Mouse (Mus musculus): ENCODE measurements around the gene Tmem59l. TPM values are rescaled to one million over a fixed set of nuclear protein-coding genes. Genes with fewer than 3 reads are reported as not detected.

Tmem59l gene
- polyA plus RNA-seq, 1 experiment = 4.2 TPM

GRCm38 (mm10) chr8:70510228-70510915 lies 23.2 kb upstream of the Tmem59l start, which contains the start of gene Uba52:
Gene Uba52 (minus strand): TSS chr8:70510801.
- Histone ChIP-seq H3K27ac (ENCODE audit: insufficient read depth, low read length) (peak within 1 kb of the TSS; percentile 77), H3K4me3 (ENCODE audit: low read depth, low read length) (peak within 1 kb of the TSS; percentile 96), H3K4me1 (ENCODE audit: control insufficient read depth, insufficient read depth, low read length) (no peaks in the 10 kb centered on the region), H3K27me3 (ENCODE audit: control insufficient read depth, insufficient read depth, low read length, poor library complexity, severe bottlenecking) (no peaks in the 10 kb centered on the region), H3K9ac (ENCODE audit: low read depth, poor library complexity, severe bottlenecking) (peak within 1 kb of the TSS; percentile 97), H3K9me3 (replicated peaks; ENCODE audit: control insufficient read depth, insufficient read depth, low read length, poor library complexity, severe bottlenecking) (no peaks in the 10 kb centered on the region), H3K36me3 (ENCODE audit: control insufficient read depth, insufficient read depth, low read length, poor library complexity, severe bottlenecking) (peaks cover 48% of the 10 kb centered on the region)
- TF ChIP-seq POLR2A (IDR thresholded peaks at IDR 0.05; ENCODE audit: insufficient read depth, low read length) (peak; percentile 83), CTCF (IDR thresholded peaks at IDR 0.05; ENCODE audit: low read depth, low read length) (no peak)

GRCm38 (mm10) chr8:70509281-70509952 lies 22.3 kb upstream of the Tmem59l start:
- Histone ChIP-seq H3K27ac (ENCODE audit: insufficient read depth, low read length) (peak overlapping the region; percentile 45), H3K9me3 (replicated peaks; ENCODE audit: control insufficient read depth, insufficient read depth, low read length, poor library complexity, severe bottlenecking) (no peaks in the 10 kb centered on the region), H3K9ac (ENCODE audit: low read depth, poor library complexity, severe bottlenecking) (peak overlapping the region; percentile 97), H3K4me3 (ENCODE audit: low read depth, low read length) (peak overlapping the region; percentile 96), H3K36me3 (ENCODE audit: control insufficient read depth, insufficient read depth, low read length, poor library complexity, severe bottlenecking) (peaks cover 48% of the 10 kb centered on the region), H3K4me1 (ENCODE audit: control insufficient read depth, insufficient read depth, low read length) (no peaks in the 10 kb centered on the region), H3K27me3 (ENCODE audit: control insufficient read depth, insufficient read depth, low read length, poor library complexity, severe bottlenecking) (no peaks in the 10 kb centered on the region)
- TF ChIP-seq EP300 (IDR thresholded peaks at IDR 0.05; ENCODE audit: insufficient read depth, low read depth, low read length) = no peak
- TF ChIP-seq CTCF (IDR thresholded peaks at IDR 0.05; ENCODE audit: low read depth, low read length) = no peak
- no peak for TF ChIP-seq POLR2A (IDR thresholded peaks at IDR 0.05; ENCODE audit: insufficient read depth, low read length)

GRCm38 (mm10) chr8:70507027-70507393 lies 19.9 kb upstream of the Tmem59l start:
- no peak for TF ChIP-seq POLR2A (IDR thresholded peaks at IDR 0.05; ENCODE audit: insufficient read depth, low read length)
- no peak for TF ChIP-seq EP300 (IDR thresholded peaks at IDR 0.05; ENCODE audit: insufficient read depth, low read depth, low read length)
- TF ChIP-seq CTCF (IDR thresholded peaks at IDR 0.05; ENCODE audit: low read depth, low read length) = no peak
- no peaks in the 10 kb centered on the region for H3K9me3 ChIP-seq (replicated peaks; ENCODE audit: control insufficient read depth, insufficient read depth, low read length, poor library complexity, severe bottlenecking)
- H3K4me1 ChIP-seq (ENCODE audit: control insufficient read depth, insufficient read depth, low read length) = no peaks in the 10 kb centered on the region
- no peaks in the 10 kb centered on the region for H3K27me3 ChIP-seq (ENCODE audit: control insufficient read depth, insufficient read depth, low read length, poor library complexity, severe bottlenecking)
- H3K4me3 ChIP-seq (ENCODE audit: low read depth, low read length) = peak overlapping the region; percentile 21
- peak overlapping the region; percentile 87 for H3K9ac ChIP-seq (ENCODE audit: low read depth, poor library complexity, severe bottlenecking)
- H3K27ac ChIP-seq (ENCODE audit: insufficient read depth, low read length) = peak overlapping the region; percentile 62
- peaks cover 26% of the 10 kb centered on the region for H3K36me3 ChIP-seq (ENCODE audit: control insufficient read depth, insufficient read depth, low read length, poor library complexity, severe bottlenecking)

- peak within 1 kb of the TSS; percentile 62 for H3K27ac ChIP-seq (ENCODE audit: insufficient read depth, low read length)
- no peaks in the 10 kb centered on the region for H3K4me1 ChIP-seq (ENCODE audit: control insufficient read depth, insufficient read depth, low read length)
- H3K4me3 ChIP-seq (ENCODE audit: low read depth, low read length) = peak within 1 kb of the TSS; percentile 59
- H3K36me3 ChIP-seq (ENCODE audit: control insufficient read depth, insufficient read depth, low read length, poor library complexity, severe bottlenecking) = peaks cover 24% of the 10 kb centered on the region
- H3K9me3 ChIP-seq (replicated peaks; ENCODE audit: control insufficient read depth, insufficient read depth, low read length, poor library complexity, severe bottlenecking) = no peaks in the 10 kb centered on the region
- peak within 1 kb of the TSS; percentile 87 for H3K9ac ChIP-seq (ENCODE audit: low read depth, poor library complexity, severe bottlenecking)
- no peaks in the 10 kb centered on the region for H3K27me3 ChIP-seq (ENCODE audit: control insufficient read depth, insufficient read depth, low read length, poor library complexity, severe bottlenecking)
- TF ChIP-seq EP300 (IDR thresholded peaks at IDR 0.05; ENCODE audit: insufficient read depth, low read depth, low read length) = no peak
- TF ChIP-seq POLR2A (IDR thresholded peaks at IDR 0.05; ENCODE audit: insufficient read depth, low read length) = peak; percentile 13
- TF ChIP-seq CTCF (IDR thresholded peaks at IDR 0.05; ENCODE audit: low read depth, low read length) = peak; percentile 66
Observed at GRCm38 (mm10) chr8:70506328-70507026, 19.3 kb upstream of the Tmem59l start, which contains the start of gene Rex1bd. Gene Rex1bd (minus strand): TSS chr8:70506752.

- peak overlapping the region; percentile 21; the same call in 1 of the 2 replicates for H3K27ac ChIP-seq (ENCODE audit: insufficient read depth, low read length)
- no peaks in the 10 kb centered on the region for H3K27me3 ChIP-seq (ENCODE audit: control insufficient read depth, insufficient read depth, low read length, poor library complexity, severe bottlenecking)
- no peaks in the 10 kb centered on the region for H3K4me1 ChIP-seq (ENCODE audit: control insufficient read depth, insufficient read depth, low read length)
- TF ChIP-seq CTCF (IDR thresholded peaks at IDR 0.05; ENCODE audit: low read depth, low read length) = no peak
- peaks cover 24% of the 10 kb centered on the region for H3K36me3 ChIP-seq (ENCODE audit: control insufficient read depth, insufficient read depth, low read length, poor library complexity, severe bottlenecking)
- peak overlapping the region; percentile 59 for H3K4me3 ChIP-seq (ENCODE audit: low read depth, low read length)
- H3K9me3 ChIP-seq (replicated peaks; ENCODE audit: control insufficient read depth, insufficient read depth, low read length, poor library complexity, severe bottlenecking) = no peaks in the 10 kb centered on the region
- H3K9ac ChIP-seq (ENCODE audit: low read depth, poor library complexity, severe bottlenecking) = peak overlapping the region; percentile 87
Observed at GRCm38 (mm10) chr8:70505698-70506327, 18.7 kb upstream of the Tmem59l start.
